Mouse (Mus musculus): ENCODE results near the gene Syde1. TPM values are rescaled to one million over a fixed set of nuclear protein-coding genes. Genes with fewer than 3 reads are reported as not detected.
A peak's percentile ranks its signal among the peaks of the same experiment; 100 is the strongest.
"Not testable (repeated sequence)": the region's sequence is repeated elsewhere in the genome, so short reads cannot be mapped to it uniquely, and the experiment has no call there.

The Syde1 gene
- polyA plus RNA-seq (2012; rRNA removed) (1.7 and 1.9 TPM in 2 replicates), polyA plus RNA-seq (2014; fragmentation: Nextera tagmentation; extraction: Ambion mirVana) (1.5 and 1.6 TPM in 2 replicates)

GRCm38 (mm10) chr10:78591406-78592328, at the start of gene Syde1:
Syde1 (minus strand) TSS chr10:78591964.
- WGBS (ENCODE audit: insufficient replicate concordance): 4% methylated on average over 45 of the region's 54 CpGs
- DNase-seq (ENCODE audit: low read depth in 3 of 3, low spot score in 3 of 3) (no peak), ATAC-seq (ENCODE audit: insufficient read depth) (no peak; the same call in 1 of the 2 replicates)
- Histone ChIP-seq H3K9me3 (ENCODE audit: control insufficient read depth, low read length) (no peaks in the 10 kb centered on the region), H3K4me3 (ENCODE audit: insufficient read depth in 1 of 2, low read depth in 2 of 2, low read length in 2 of 2) (peak within 1 kb of the TSS; percentile 43 to 60), H3K9ac (replicated peaks) (no peak within 1 kb of the TSS), H3K4me2 (ENCODE audit: low read depth) (peak within 1 kb of the TSS; percentile 42), H3K27ac (no peak within 1 kb of the TSS), H3K36me3 (replicated peaks; ENCODE audit: control insufficient read depth, insufficient read depth, low read depth) (no peaks in the 10 kb centered on the region), H3K4me1 (replicated peaks; ENCODE audit: control insufficient read depth in 2 of 2, insufficient read depth in 2 of 2, low read length in 1 of 2) (0 out of 4 replicates have a peak, but pooled peaks cover 0 to 2% of the 10 kb centered on the region in 2 experiments), H3K27me3 (ENCODE audit: control insufficient read depth, insufficient read depth, low read length) (peaks cover 30% of the 10 kb centered on the region)
- TF ChIP-seq CTCF (IDR thresholded peaks at IDR 0.05; ENCODE audit: low read depth) (no peak), EP300 (IDR thresholded peaks at IDR 0.05; ENCODE audit: low read depth) (no peak)

- no peak for TF ChIP-seq EP300 (IDR thresholded peaks at IDR 0.05; ENCODE audit: low read depth)
- peak; percentile 66 for TF ChIP-seq CTCF (IDR thresholded peaks at IDR 0.05; ENCODE audit: low read depth)
- Histone ChIP-seq H3K9ac (replicated peaks) (no peak overlapping the region), H3K27ac (no peak overlapping the region), H3K36me3 (replicated peaks; ENCODE audit: control insufficient read depth, insufficient read depth, low read depth) (no peaks in the 10 kb centered on the region), H3K9me3 (ENCODE audit: control insufficient read depth, low read length) (no peaks in the 10 kb centered on the region), H3K4me1 (replicated peaks; ENCODE audit: control insufficient read depth in 2 of 2, insufficient read depth in 2 of 2, low read length in 1 of 2) (no peaks in the 10 kb centered on the region), H3K4me3 (ENCODE audit: insufficient read depth in 1 of 2, low read depth in 2 of 2, low read length in 2 of 2) (no peak overlapping the region), H3K4me2 (ENCODE audit: low read depth) (no peak overlapping the region), H3K27me3 (ENCODE audit: control insufficient read depth, insufficient read depth, low read length) (no peaks in the 10 kb centered on the region)
- DNase-seq (ENCODE audit: low read depth in 3 of 3, low spot score in 3 of 3) (peak in 1 of 3 experiments; percentile 6), ATAC-seq (ENCODE audit: insufficient read depth) (no peak)
- WGBS (ENCODE audit: insufficient replicate concordance): 21% methylated on average over 6 of the region's 6 CpGs
Measured at GRCm38 (mm10) chr10:78632311-78632710, 40.5 kb upstream of the Syde1 start.

GRCm38 (mm10) chr10:78630194-78630593, 38.4 kb upstream of the Syde1 start:
- Histone ChIP-seq H3K4me3 (ENCODE audit: insufficient read depth in 1 of 2, low read depth in 2 of 2, low read length in 2 of 2) (no peak overlapping the region), H3K36me3 (replicated peaks; ENCODE audit: control insufficient read depth, insufficient read depth, low read depth) (no peaks in the 10 kb centered on the region), H3K9ac (replicated peaks) (no peak overlapping the region), H3K27ac (no peak overlapping the region), H3K4me1 (replicated peaks; ENCODE audit: control insufficient read depth in 2 of 2, insufficient read depth in 2 of 2, low read length in 1 of 2) (no peaks in the 10 kb centered on the region), H3K27me3 (ENCODE audit: control insufficient read depth, insufficient read depth, low read length) (no peaks in the 10 kb centered on the region), H3K4me2 (ENCODE audit: low read depth) (no peak overlapping the region), H3K9me3 (ENCODE audit: control insufficient read depth, low read length) (no peaks in the 10 kb centered on the region)
- ATAC-seq (ENCODE audit: insufficient read depth) (no peak), DNase-seq (ENCODE audit: low read depth in 3 of 3, low spot score in 3 of 3) (no peak)
- TF ChIP-seq CTCF (IDR thresholded peaks at IDR 0.05; ENCODE audit: low read depth): no peak
- TF ChIP-seq EP300 (IDR thresholded peaks at IDR 0.05; ENCODE audit: low read depth): no peak
- 60% methylated on average over 4 of the region's 4 CpGs for WGBS (ENCODE audit: insufficient replicate concordance)

- WGBS (ENCODE audit: insufficient replicate concordance): 43% methylated on average over 3 of the region's 3 CpGs
Measured at GRCm38 (mm10) chr10:78623143-78623542, 31.4 kb upstream of the Syde1 start.

GRCm38 (mm10) chr10:78617974-78618373, 26.2 kb upstream of the Syde1 start, which contains the start of gene Olfr1357:
Olfr1357 (minus strand) TSS chr10:78618074.
- no peak within 1 kb of the TSS for H3K4me3 ChIP-seq (ENCODE audit: insufficient read depth in 1 of 2, low read depth in 2 of 2, low read length in 2 of 2)
- WGBS (ENCODE audit: insufficient replicate concordance): 44% methylated on average over 1 of the region's 1 CpGs
- no peaks in the 10 kb centered on the region for H3K9me3 ChIP-seq (ENCODE audit: control insufficient read depth, low read length)
- no peak for ATAC-seq (ENCODE audit: insufficient read depth)
- no peak within 1 kb of the TSS for H3K4me2 ChIP-seq (ENCODE audit: low read depth)
- TF ChIP-seq CTCF (IDR thresholded peaks at IDR 0.05; ENCODE audit: low read depth): no peak
- TF ChIP-seq EP300 (IDR thresholded peaks at IDR 0.05; ENCODE audit: low read depth): no peak
- no peak within 1 kb of the TSS for H3K27ac ChIP-seq
- H3K27me3 ChIP-seq (ENCODE audit: control insufficient read depth, insufficient read depth, low read length): no peaks in the 10 kb centered on the region
- DNase-seq (ENCODE audit: low read depth in 3 of 3, low spot score in 3 of 3): no peak
- H3K9ac ChIP-seq (replicated peaks): no peak within 1 kb of the TSS
- no peaks in the 10 kb centered on the region for H3K36me3 ChIP-seq (replicated peaks; ENCODE audit: control insufficient read depth, insufficient read depth, low read depth)
- H3K4me1 ChIP-seq (replicated peaks; ENCODE audit: control insufficient read depth in 2 of 2, insufficient read depth in 2 of 2, low read length in 1 of 2): no peaks in the 10 kb centered on the region

More at GRCm38 (mm10) chr10:78623143-78623542, 31.4 kb upstream of the Syde1 start:
- ATAC-seq (ENCODE audit: insufficient read depth); H3K27ac ChIP-seq; H3K36me3 ChIP-seq (replicated peaks; ENCODE audit: control insufficient read depth, insufficient read depth, low read depth); H3K9me3 ChIP-seq (ENCODE audit: control insufficient read depth, low read length); DNase-seq (ENCODE audit: low read depth in 3 of 3, low spot score in 3 of 3); H3K4me3 ChIP-seq (ENCODE audit: insufficient read depth in 1 of 2, low read depth in 2 of 2, low read length in 2 of 2); H3K4me1 ChIP-seq (replicated peaks; ENCODE audit: control insufficient read depth in 2 of 2, insufficient read depth in 2 of 2, low read length in 1 of 2); H3K4me2 ChIP-seq (ENCODE audit: low read depth); H3K9ac ChIP-seq (replicated peaks); H3K27me3 ChIP-seq (ENCODE audit: control insufficient read depth, insufficient read depth, low read length): not testable (repeated sequence)
